Mouse (Mus musculus) neural tube, embryonic 15.5 days (tissue): ENCODE measurements at regions not wholly inside any gene's neighbourhood (a gene's known extent, or its start where the extent isn't known, plus 50 kb on each side); places are given as distances from the start of the nearest gene placed in this dataset.

Experiments used
- ATAC-seq: fragments of 200-750 bp; cut with Nextera tagmentation; 2 replicates; pipeline ENCODE4 v1.8.0; 2017; ENCODE audit warnings: mild to moderate bottlenecking, moderate TSS enrichment, moderate library complexity; ENCODE audit not compliant: low FRiP score
- H3K27ac ChIP-seq: fragments of 300-500 bp; sonication (generic); replicated peaks from 2 replicates; pipeline ENCODE4 v1.5.1; 2015; ENCODE audit warnings: mild to moderate bottlenecking, inconsistent platforms
- H3K27me3 ChIP-seq: fragments of 300-500 bp; sonication (generic); replicated peaks from 2 replicates; pipeline ENCODE4 v1.6.1; 2015; ENCODE audit warnings: inconsistent platforms
- H3K36me3 ChIP-seq: fragments of 300-500 bp; sonication (generic); 2 replicates; pipeline ENCODE4 v1.6.1; 2015; ENCODE audit warnings: inconsistent platforms
- H3K4me1 ChIP-seq: fragments of 300-500 bp; sonication (generic); 2 replicates; pipeline ENCODE4 v1.6.1; 2015; ENCODE audit warnings: inconsistent platforms
- H3K4me2 ChIP-seq: fragments of 300-500 bp; sonication (generic); 2 replicates; pipeline ENCODE4 v1.6.1; 2015; ENCODE audit warnings: inconsistent platforms, mild to moderate bottlenecking, moderate library complexity
- H3K4me3 ChIP-seq: fragments of 300-500 bp; sonication (generic); replicated peaks from 2 replicates; pipeline ENCODE4 v1.5.1; 2015; ENCODE audit warnings: mild to moderate bottlenecking, inconsistent platforms
- H3K9ac ChIP-seq: fragments of 300-500 bp; sonication (generic); replicated peaks from 2 replicates; pipeline ENCODE4 v1.6.1; 2015; ENCODE audit warnings: mild to moderate bottlenecking, inconsistent platforms
- H3K9me3 ChIP-seq: fragments of 300-500 bp; sonication (generic); replicated peaks from 2 replicates; pipeline ENCODE4 v1.6.1; 2016; ENCODE audit warnings: inconsistent platforms
- whole genome bisulfite sequencing: fragments of 180-500 bp; shearing (Covaris S2); methylation state at CpG from one replicate; pipeline ENCODE4 v1.1.7; 2015; ENCODE audit warnings: mixed read lengths; 5-methylcytosine and 5-hydroxymethylcytosine counted together

GRCm38 (mm10) chr1:155023324-155023723 is 76.1 kb downstream of the Ier5 start:
- WGBS: 29% methylated on average over 11 of the region's 11 CpGs
- Histone ChIP-seq H3K4me1 (peaks cover 12% of the 10 kb centered on the region), H3K4me3 (no peak overlapping the region), H3K9me3 (no peaks in the 10 kb centered on the region), H3K27me3 (no peaks in the 10 kb centered on the region), H3K4me2 (no peak overlapping the region), H3K36me3 (no peaks in the 10 kb centered on the region), H3K9ac (no peak overlapping the region), H3K27ac (no peak overlapping the region)
- no peak for ATAC-seq

GRCm38 (mm10) chr1:155015669-155016068 is 83.8 kb downstream of the Ier5 start:
- no peak overlapping the region for H3K27ac ChIP-seq
- no peaks in the 10 kb centered on the region for H3K27me3 ChIP-seq
- H3K4me1 ChIP-seq: peaks cover 5% of the 10 kb centered on the region; the same call in 1 of the 2 replicates
- no peaks in the 10 kb centered on the region for H3K9me3 ChIP-seq
- no peaks in the 10 kb centered on the region for H3K36me3 ChIP-seq
- WGBS: 97% methylated on average over 3 of the region's 3 CpGs
- H3K9ac ChIP-seq: no peak overlapping the region
- ATAC-seq: no peak
- H3K4me3 ChIP-seq: no peak overlapping the region
- no peak overlapping the region for H3K4me2 ChIP-seq

- H3K27me3 ChIP-seq: no peaks in the 10 kb centered on the region
- no peak for ATAC-seq
- no peak overlapping the region for H3K4me3 ChIP-seq
- WGBS: 90% methylated on average over 3 of the region's 3 CpGs
- no peak overlapping the region for H3K9ac ChIP-seq
- no peak overlapping the region for H3K4me2 ChIP-seq
- H3K4me1 ChIP-seq: peaks cover 5% of the 10 kb centered on the region; the same call in 1 of the 2 replicates
- no peaks in the 10 kb centered on the region for H3K9me3 ChIP-seq
- H3K27ac ChIP-seq: no peak overlapping the region
- no peaks in the 10 kb centered on the region for H3K36me3 ChIP-seq
Measured at GRCm38 (mm10) chr1:155014944-155015343, 84.5 kb downstream of the Ier5 start.

GRCm38 (mm10) chr1:155013784-155014183 is 85.7 kb downstream of the Ier5 start:
- Histone ChIP-seq H3K9ac (no peak overlapping the region), H3K4me2 (no peak overlapping the region), H3K9me3 (no peaks in the 10 kb centered on the region), H3K4me1 (peaks cover 5% of the 10 kb centered on the region; the same call in 1 of the 2 replicates), H3K27me3 (no peaks in the 10 kb centered on the region), H3K27ac (no peak overlapping the region), H3K4me3 (no peak overlapping the region), H3K36me3 (no peaks in the 10 kb centered on the region)
- ATAC-seq: no peak
- 70% methylated on average over 4 of the region's 4 CpGs for WGBS

- no peak overlapping the region for H3K27ac ChIP-seq
- ATAC-seq: no peak
- peaks cover 5% of the 10 kb centered on the region; the same call in 1 of the 2 replicates for H3K4me1 ChIP-seq
- no peak overlapping the region for H3K4me2 ChIP-seq
- H3K9me3 ChIP-seq: no peaks in the 10 kb centered on the region
- no peaks in the 10 kb centered on the region for H3K27me3 ChIP-seq
- H3K36me3 ChIP-seq: no peaks in the 10 kb centered on the region
- H3K4me3 ChIP-seq: no peak overlapping the region
- no peak overlapping the region for H3K9ac ChIP-seq
- WGBS: 61% methylated on average over 4 of the region's 4 CpGs
Measured at GRCm38 (mm10) chr1:155013361-155013760, 86.1 kb downstream of the Ier5 start.

GRCm38 (mm10) chr1:155006539-155007486 is 92.6 kb downstream of the Ier5 start:
- H3K27ac ChIP-seq: no peak overlapping the region
- no peak overlapping the region for H3K4me3 ChIP-seq
- WGBS: 17% methylated on average over 16 of the region's 16 CpGs
- no peak overlapping the region for H3K9ac ChIP-seq
- H3K27me3 ChIP-seq: no peaks in the 10 kb centered on the region
- no peak overlapping the region for H3K4me2 ChIP-seq
- no peaks in the 10 kb centered on the region for H3K36me3 ChIP-seq
- ATAC-seq: peak; percentile 81
- H3K9me3 ChIP-seq: no peaks in the 10 kb centered on the region
- 0 out of 2 replicates have a peak, but pooled peaks cover 4% of the 10 kb centered on the region for H3K4me1 ChIP-seq

- H3K9me3 ChIP-seq: no peaks in the 10 kb centered on the region
- no peaks in the 10 kb centered on the region for H3K36me3 ChIP-seq
- H3K27ac ChIP-seq: no peak overlapping the region
- peak; percentile 1; the same call in 1 of the 2 replicates for ATAC-seq
- WGBS: 86% methylated on average over 10 of the region's 10 CpGs
- H3K4me3 ChIP-seq: no peak overlapping the region
- no peaks in the 10 kb centered on the region for H3K27me3 ChIP-seq
- H3K9ac ChIP-seq: no peak overlapping the region
- no peak overlapping the region for H3K4me2 ChIP-seq
- 0 out of 2 replicates have a peak, but pooled peaks cover 4% of the 10 kb centered on the region for H3K4me1 ChIP-seq
Measured at GRCm38 (mm10) chr1:155006099-155006498, 93.3 kb downstream of the Ier5 start.

- no peak overlapping the region for H3K4me3 ChIP-seq
- H3K36me3 ChIP-seq: no peaks in the 10 kb centered on the region
- H3K4me2 ChIP-seq: no peak overlapping the region
- H3K9ac ChIP-seq: no peak overlapping the region
- H3K27me3 ChIP-seq: no peaks in the 10 kb centered on the region
- H3K9me3 ChIP-seq: no peaks in the 10 kb centered on the region
- H3K4me1 ChIP-seq: peaks cover 10% of the 10 kb centered on the region
- ATAC-seq: no peak
- no peak overlapping the region for H3K27ac ChIP-seq
Measured at GRCm38 (mm10) chr1:155000301-155000700, 99.1 kb downstream of the Ier5 start.

- Histone ChIP-seq H3K27me3 (no peaks in the 10 kb centered on the region), H3K9ac (no peak overlapping the region), H3K4me2 (no peak overlapping the region), H3K4me1 (peaks cover 12% of the 10 kb centered on the region), H3K36me3 (no peaks in the 10 kb centered on the region), H3K27ac (no peak overlapping the region), H3K9me3 (no peaks in the 10 kb centered on the region), H3K4me3 (no peak overlapping the region)
- ATAC-seq: no peak
- WGBS: 72% methylated on average over 9 of the region's 9 CpGs
Measured at GRCm38 (mm10) chr1:154999501-155000131, 99.8 kb downstream of the Ier5 start.

- Histone ChIP-seq H3K4me1 (peaks cover 18% of the 10 kb centered on the region), H3K4me2 (no peak overlapping the region), H3K4me3 (no peak overlapping the region), H3K36me3 (no peaks in the 10 kb centered on the region), H3K9me3 (no peaks in the 10 kb centered on the region), H3K27me3 (no peaks in the 10 kb centered on the region), H3K9ac (no peak overlapping the region), H3K27ac (no peak overlapping the region)
- 69% methylated on average over 9 of the region's 9 CpGs for WGBS
- ATAC-seq: no peak
Measured at GRCm38 (mm10) chr1:154995778-154996390, 103.6 kb downstream of the Ier5 start.

- Histone ChIP-seq H3K4me3 (no peak overlapping the region), H3K4me2 (no peak overlapping the region), H3K9ac (no peak overlapping the region), H3K27me3 (no peaks in the 10 kb centered on the region), H3K9me3 (no peaks in the 10 kb centered on the region), H3K27ac (0 out of 2 replicates have a peak overlapping the region, but pooled peaks have one; percentile 28), H3K36me3 (no peaks in the 10 kb centered on the region), H3K4me1 (peaks cover 18% of the 10 kb centered on the region)
- no peak for ATAC-seq
- WGBS: 45% methylated on average over 21 of the region's 21 CpGs
Measured at GRCm38 (mm10) chr1:154993927-154994856, 105.2 kb downstream of the Ier5 start.
